Mouse (Mus musculus) T-helper 17 cell (primary cell): ENCODE measurements around the gene B3gat3.
"Not testable (repeated sequence)": the region's sequence is repeated elsewhere in the genome, so short reads cannot be mapped to it uniquely, and the experiment has no call there.

ENCODE experiments used
- in situ Hi-C, 2 experiments: fragments of 300-600 bp; cut with MboI, MseI; formaldehyde crosslinking; loops; 1 replicate in 1 of 2; 2 replicates in 1 of 2; pipeline ENCODE4 v1.15.1; 2025; ENCODE audit warnings: high pct_unique_total_duplicates in 2 of 2

Gene B3gat3

DNA sequence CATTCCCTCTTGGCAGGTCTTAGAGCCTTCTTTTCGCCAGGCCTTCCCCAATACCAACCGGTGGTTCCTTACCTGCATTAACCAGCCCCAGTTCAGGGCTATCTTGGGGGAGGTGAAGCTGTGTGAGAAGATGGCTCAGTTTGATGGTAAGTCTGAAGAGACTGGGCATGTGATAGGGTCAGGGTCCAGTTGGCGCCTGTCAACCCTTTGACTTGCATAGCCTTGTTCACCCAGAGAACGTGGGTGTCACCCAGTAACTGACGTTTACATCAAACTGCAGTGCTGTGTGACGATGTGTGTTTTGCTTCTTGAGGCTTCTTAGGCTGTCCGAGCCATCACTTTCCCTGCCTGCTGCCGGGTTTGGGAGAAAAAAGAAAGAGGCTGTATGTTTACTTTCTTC, 52.3 kb downstream of the B3gat3 start:
- in situ Hi-C loops: not testable (repeated sequence)

DNA sequence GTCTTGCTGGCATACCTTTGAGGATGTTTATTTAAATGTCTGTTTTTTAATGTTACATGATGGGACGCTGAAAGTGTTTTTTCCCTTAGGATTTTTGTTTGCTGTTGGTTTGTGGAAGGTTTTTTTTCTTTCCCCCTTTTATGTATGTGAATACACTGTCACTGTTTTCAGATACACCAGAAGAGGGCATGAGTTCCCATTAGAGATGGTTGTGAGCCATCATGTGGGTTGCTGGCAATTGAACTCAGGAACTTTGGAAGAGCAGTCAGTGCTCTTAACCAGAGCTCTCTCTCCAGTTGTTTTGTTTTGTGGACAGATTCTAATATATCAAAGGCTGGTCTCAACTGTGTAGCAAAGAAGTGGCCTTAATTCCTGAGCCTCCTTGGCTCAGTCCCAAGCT, 54.5 kb downstream of the B3gat3 start:
- in situ Hi-C loops: no loop called here

DNA sequence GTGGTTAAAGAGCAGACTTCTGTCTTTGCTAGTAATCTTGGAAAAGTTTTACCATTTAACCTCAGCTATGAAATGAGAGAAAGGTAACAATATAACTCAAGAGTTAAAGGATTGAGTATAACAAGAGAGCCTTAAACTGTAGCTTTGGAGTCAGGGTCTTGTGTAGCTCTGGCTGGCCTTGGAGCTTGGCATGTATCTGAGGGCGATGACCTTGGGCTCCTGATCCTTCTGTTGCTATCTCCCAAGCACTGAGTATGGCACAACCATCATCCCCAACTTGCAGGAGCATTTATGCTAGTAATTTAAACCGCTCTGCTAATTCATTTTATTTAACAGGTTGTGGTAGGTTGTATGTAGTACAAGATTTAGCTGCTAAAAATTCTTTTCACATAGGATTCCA, 55.3 kb downstream of the B3gat3 start:
- in situ Hi-C loops: no loop called here

DNA sequence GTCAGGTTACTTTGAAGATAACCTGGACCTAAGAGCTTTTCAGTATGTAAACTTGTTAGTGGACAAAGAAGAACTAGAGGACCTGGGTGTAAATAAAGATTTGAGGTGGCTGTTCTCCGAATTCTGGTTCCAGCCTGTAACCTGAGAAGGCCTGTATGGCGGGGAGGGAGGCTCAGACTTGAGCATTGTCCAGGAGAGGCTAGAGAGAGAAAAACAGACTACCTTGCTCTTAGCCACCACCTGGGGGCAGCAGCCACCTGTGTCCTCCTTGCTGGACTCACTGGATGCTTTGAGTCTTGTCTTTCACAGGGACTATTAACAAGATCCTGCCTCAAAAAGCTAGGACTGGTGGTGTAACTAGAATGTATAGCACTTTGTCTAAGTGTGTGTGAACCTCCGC, 56.4 kb downstream of the B3gat3 start:
- in situ Hi-C loops: no loop called here
